Mouse (Mus musculus): Measurements from ENCODE around the gene C130074G19Rik.

C130074G19Rik gene

GRCm38 (mm10) chr1:184836350-184836749, 46.7 kb downstream of the C130074G19Rik start:
- no peak for DNase-seq

GRCm38 (mm10) chr1:184833499-184833898, 49.5 kb downstream of the C130074G19Rik start:
- no peak for DNase-seq

DNA sequence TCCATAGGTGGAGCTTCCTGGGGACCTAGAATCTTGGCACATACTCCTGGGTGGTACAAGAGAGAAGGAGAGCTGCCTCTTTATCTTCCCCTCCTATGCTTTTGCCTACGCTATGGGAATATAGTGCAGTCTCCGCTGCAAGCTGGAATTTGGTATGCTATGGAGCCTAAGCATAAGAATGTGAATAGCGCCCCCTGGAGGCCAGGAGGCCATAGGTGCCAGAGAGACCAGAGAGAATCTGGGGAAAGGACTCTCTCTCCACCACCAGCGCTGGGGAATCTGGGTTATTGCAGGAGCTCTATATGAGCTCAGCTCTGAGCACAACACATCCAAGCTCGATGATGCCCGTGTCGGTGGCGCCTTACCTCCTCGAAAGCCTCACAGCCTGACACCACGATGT, 50.8 kb downstream of the C130074G19Rik start:
- peak; percentile 25 for DNase-seq

- no peak for DNase-seq
These were observed 53.1 kb downstream of the C130074G19Rik start for GRCm38 (mm10) chr1:184829897-184830296.

DNA sequence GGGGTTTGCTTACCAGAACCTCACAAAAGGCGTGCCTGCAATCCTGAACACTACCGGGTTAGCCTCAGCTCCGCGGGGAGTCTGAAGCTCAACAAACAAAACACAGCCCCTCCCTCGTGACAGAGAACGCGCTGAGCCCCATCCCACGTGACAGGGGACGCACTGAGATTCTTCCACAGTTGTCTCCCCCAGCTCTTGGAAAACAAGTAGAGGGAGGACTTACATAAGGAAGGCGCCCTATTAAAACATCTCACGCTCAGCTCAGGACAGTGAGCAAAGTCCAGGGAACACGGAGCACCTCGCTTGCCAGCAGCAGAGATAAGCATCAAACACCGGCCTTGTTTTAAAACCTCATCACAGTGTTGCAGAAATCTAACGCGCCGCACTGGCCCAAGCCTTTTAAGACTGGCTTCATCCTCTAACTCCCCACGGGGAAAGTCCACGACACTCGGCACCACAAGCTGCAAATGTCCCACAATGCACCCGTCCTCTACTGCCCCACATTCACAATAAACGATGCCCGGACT, 55.8 kb downstream of the C130074G19Rik start:
- peak; percentile 66 for DNase-seq

- peak; percentile 72 for DNase-seq
These were observed 57.9 kb downstream of the C130074G19Rik start for GRCm38 (mm10) chr1:184825093-184825492.

GRCm38 (mm10) chr1:184824439-184824851, 58.6 kb downstream of the C130074G19Rik start:
- DNase-seq, result peak; percentile 91

DNA sequence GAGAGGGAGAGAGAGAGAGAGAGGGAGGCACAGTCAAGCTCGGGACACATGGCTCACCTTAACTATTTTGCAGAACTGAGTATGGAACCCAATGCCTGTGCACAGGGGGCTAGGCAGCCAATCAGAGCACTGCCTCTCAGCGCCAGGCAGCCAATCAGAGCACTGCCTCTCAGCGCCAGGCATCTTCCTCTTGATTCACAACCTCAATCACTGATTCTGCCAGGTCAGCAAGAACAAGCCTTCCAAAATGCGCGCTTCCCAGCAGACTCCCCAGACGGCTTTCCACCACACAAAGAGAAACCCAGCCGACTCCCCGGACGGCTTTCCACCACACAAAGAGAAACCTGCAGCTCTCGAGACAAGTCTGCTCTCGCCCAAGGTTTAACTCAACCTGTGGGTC, 60.3 kb downstream of the C130074G19Rik start:
- DNase-seq, result peak; percentile 21

All from retina, postnatal 1 day (tissue).